Mouse (Mus musculus) urinary bladder, postnatal 4 days (tissue): Measurements from ENCODE around the gene a.
"Not testable (repeated sequence)": the region's sequence is repeated elsewhere in the genome, so short reads cannot be mapped to it uniquely, and the experiment has no call there.

ENCODE experiments used
- DNase-seq, 2 experiments: peaks; one replicate each; pipeline ENCODE4 v3.0.0; 2021 to 2022; ENCODE audit warnings: low spot score in 2 of 2

Gene a

DNA sequence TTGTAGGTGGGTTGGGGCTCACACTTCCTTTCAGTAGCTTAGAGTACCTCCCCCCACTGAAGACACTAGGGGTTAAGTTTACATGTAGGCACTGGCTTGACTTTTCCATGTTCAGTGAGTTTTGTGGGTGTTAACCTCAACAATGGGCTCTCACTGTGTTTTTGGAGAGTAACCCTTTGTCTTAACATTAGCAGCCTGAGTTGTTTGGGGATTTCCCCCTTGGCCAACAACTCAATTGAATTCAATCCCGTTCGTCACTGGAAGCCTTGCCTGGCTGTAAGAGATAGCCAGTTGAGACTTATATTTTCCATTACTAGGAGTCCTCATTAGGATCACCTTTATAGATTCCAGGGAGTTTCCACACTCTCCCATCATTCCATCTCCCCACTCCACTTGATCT is 45.3 kb downstream of the a start:
- DNase-seq, result no peak

GRCm38 (mm10) chr2:154848086-154848485 is 56.9 kb downstream of the a start:
- no peak for DNase-seq

DNA sequence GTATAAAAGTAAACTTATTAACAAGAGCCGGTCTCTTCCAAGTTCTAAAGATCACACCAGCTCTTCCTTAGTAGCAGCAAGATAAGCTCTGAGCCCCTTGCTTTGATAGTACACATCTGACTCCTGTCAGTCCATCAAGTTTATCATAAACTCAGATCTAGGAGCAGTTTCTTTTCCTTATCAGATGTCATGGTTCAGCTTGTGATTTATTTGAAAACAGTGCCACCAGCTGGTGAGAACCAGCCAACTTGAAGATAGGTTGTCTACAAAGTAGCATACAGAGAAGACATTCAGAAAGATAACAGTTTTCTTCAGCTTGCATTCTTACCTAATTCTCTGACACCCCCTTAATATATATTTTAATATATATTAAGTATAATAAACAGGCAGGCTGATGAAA is 64.2 kb downstream of the a start:
- no peak for DNase-seq

DNA sequence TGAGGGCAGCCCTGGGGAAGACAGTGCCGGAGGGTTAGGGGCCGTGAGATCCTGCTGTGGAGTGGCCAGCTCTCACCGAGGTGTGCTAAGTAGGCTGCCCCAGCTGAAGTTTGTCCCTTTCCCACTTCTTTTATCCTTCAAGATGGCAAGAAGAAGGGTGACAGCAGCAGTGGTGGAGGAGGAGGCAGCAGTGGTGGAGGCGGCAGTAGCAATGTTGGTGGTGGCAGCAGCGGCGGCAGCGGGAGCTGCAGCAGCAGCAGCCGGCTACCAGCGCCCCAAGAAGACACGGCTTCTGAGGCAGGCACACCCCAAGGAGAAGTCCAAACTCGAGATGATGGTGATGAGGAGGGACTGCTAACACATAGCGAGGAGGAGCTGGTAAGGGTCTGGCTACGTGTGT is 72.5 kb downstream of the a start:
- no peak for DNase-seq

DNA sequence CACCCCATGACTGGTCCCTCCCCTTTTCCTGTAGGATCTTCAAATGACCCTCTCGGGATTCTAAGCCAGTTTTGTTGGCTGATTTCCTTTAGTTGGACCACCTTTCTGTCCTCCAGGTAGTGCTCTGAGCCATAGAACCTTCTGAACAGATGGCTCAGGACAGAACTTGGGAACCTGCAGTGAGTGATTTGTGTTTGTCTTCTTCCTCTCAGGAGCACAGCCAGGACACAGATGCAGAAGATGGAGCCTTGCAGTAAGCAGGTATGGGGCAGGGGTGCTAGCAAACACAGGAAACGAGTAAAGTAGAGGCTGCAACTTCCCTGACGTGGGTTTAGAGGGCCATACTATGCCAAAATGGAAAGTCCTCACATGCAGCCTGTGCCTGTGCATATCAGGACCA is 74.5 kb downstream of the a start:
- DNase-seq, result no peak

DNA sequence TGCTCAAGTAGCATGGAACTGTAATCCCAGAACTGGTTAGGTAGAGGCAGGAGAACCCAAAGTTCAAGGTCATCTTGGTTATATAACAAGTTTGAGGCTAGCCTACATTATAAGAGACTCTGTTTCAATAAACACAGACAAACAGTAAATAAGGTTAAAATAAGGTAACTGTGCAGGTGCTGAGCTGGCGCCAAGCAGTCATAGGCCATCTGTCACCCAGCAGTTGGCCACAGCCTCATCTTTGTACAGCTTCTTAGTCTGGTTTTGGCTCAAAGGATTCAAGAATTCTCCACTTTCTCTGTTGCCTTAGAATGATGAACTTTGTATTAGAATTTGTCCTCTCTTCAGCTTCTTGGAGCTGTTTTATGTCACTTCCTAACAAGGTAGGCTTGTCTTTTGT is 76.9 kb downstream of the a start:
- no peak for DNase-seq

- no peak for DNase-seq
Observed at GRCm38 (mm10) chr2:154869954-154870641, 78.9 kb downstream of the a start.

DNA sequence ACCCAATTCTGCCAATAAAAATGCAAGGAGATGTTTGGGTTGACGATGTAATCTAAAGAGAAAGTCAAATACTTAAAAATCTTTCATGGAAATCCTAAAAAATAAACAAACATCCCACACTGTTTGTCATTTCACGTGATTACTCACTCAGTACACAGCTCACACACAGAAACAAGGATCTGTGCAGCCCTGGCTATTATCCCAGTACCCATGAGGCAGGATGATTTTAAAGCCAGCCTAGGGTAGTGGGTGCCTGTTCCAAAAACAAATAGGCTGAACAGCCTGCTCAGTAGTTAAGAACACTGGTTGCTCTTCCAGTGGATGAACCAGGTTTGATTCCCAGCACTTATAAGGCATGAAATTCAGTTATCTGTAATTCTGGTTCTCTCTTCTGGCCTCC is 85.4 kb downstream of the a start:
- DNase-seq, result no peak

DNA sequence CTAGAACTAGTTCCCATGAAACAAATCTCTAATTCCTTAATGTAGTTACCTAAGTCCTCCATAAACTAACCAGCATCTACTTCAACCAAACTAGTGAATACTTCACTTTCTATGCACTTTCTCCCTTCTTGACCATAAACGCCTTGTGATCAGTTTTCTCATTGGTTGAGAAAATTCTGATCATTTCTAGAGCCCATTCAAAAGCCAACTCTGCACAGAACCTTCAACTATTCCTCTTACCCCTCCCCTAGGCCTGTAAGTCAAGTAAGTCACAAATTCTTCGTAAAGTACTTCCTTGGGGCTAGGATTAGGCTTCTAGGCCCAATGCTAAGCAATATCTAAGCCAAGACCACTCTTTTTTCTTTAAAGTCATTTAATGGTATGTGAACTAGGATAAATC is 100.4 kb downstream of the a start:
- DNase-seq, result no peak

- peak; percentile 94 to 95 for DNase-seq
Observed at GRCm38 (mm10) chr2:154892201-154893044, 101.2 kb downstream of the a start, which contains the start of gene Eif2s2. TSS of gene Eif2s2 (minus strand) at chr2:154892935.

DNA sequence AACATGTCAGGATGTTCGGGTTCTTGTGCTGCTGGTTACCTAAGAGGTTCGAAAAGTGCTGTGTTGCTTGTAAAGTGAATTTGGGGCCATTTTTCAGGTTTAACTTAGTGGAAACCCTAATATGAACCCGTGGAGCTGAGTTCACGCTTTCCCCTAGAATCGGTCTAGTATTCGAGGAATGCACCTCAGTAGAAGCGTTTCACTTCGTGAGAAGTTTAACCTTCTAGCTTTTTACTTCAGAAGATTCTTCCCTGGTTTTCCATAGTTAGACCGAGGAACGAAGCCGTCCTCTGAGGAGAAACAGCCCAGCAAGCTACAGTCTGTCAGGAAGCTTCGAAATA is 101.8 kb downstream of the a start:
- no peak for DNase-seq

GRCm38 (mm10) chr2:154893548-154893947 is 102.3 kb downstream of the a start:
- no peak for DNase-seq

DNA sequence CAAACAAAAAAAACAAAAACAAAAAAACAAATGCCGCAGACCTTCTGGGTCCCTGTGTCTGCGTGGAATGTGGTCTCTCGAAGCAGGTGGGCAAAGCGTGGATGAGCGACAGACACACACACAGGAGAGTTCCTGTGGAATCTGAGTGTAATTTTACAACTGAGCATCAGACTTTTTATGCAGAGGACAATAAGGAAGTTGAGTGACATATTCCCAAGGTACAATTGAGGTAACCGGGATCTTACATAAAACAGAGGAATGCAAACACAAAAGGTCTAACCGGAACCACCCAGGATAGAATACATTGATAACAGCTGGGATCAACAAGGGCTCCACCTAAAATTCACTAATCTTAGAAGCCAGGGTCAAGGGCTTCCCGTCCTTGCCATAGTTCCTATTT is 107.8 kb downstream of the a start:
- not testable (repeated sequence) for DNase-seq

GRCm38 (mm10) chr2:154899412-154899811 is 108.2 kb downstream of the a start:
- DNase-seq, result not testable (repeated sequence)

GRCm38 (mm10) chr2:154902111-154902510 is 110.9 kb downstream of the a start:
- DNase-seq, result no peak

GRCm38 (mm10) chr2:154905796-154906195 is 114.6 kb downstream of the a start:
- DNase-seq, result no peak

GRCm38 (mm10) chr2:154908223-154908622 is 117.0 kb downstream of the a start:
- DNase-seq, result not testable (repeated sequence)

DNA sequence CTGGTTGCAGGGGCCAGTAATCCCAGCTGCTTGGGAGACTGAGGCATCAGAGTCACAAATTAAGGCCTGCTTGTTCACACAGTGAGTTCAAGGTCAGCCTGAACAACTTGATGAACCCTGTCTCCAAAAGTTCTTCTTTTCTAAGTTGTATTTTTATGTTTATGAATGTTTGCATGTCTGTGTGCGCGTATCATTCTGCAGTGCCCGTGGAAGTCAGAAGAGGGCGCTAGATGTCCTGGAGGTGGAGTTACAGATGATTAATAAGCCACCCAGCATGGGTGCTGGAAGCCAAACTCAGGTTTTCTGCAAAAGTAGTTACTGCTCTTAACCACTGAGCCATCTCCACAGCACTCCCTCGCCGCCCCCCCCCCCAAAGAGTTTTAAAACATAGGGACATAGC is 118.6 kb downstream of the a start:
- DNase-seq, result no peak

GRCm38 (mm10) chr2:154915922-154916541 is 124.8 kb downstream of the a start:
- no peak for DNase-seq

DNA sequence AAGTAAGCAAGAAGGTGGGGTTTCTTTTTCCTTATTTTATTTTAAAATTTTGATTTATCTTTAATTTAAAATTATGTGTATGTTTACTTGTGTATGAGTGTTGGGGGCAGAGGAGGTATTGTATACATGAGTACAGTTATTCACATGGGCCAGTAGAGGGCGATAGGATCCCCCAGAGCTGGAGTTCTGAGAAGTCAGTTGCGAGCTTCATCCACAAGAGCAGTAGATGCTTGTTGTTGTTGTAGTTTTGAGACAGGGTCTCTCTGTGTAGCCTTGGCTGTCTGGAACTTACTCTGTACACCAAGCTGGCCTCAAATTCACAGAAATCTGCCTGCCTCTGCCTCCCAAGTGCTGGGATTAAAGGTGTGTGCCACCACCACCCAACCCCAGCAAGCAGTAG is 125.3 kb downstream of the a start:
- no peak for DNase-seq

DNA sequence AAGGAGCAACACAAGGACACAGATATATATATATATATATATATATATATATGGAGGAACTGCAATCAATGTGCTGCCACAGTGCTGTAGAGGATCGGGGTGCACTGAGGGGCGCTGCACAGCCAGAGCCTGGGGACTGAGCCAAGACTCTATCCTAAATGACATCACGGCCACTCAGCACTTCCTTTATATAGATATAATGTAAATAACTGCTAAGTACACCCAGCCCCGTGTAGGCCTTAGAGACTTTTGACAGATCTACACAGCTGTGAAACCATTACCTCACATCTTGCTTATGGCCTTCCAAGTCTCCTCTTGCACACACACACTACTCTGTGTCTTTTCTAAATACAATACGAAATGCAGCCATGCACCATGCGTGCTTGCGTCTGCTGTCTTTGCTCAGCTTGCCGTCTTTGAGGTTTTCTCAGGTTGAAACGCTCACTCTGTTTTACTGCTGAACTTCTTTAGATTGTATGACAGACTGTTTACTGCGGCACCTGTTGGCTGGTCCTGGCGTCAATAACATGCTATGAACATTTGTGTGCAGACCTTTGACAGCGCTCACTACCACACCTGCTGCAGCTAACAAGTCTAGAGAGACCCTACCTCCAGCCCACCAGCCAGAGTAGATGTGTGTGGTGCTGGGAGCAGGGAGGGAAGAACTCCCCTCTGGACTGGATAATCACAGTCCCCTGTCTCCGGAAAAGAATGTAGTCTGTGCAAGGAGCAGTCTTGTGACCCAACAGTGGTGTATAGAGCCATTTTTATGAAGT is 126.9 kb downstream of the a start:
- DNase-seq, result no peak

DNA sequence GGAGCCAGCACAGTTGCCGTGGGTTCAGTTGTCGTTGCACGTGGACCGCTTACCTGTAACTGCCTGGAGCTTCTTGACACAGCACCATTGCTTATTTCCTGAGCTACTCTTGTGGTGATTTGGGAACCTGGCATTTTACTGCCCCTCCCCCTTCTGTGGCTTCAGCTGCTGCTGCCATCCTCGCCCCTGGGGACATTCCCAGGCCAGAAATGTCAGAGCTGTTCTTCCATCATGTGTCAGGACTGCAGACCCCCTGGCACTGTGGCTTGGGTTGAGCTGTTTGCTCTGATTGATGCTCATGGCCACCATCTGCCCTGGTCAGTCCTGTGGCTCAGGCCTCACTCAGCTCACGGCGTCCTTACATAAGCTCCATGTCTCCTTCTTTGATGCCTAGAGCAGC is 129.7 kb downstream of the a start:
- no peak for DNase-seq
